Mouse (Mus musculus): ENCODE results near the gene Myrfl. TPM values are rescaled to one million over a fixed set of nuclear protein-coding genes. Genes with fewer than 3 reads are reported as not detected.
A peak's percentile ranks its signal among the peaks of the same experiment; 100 is the strongest.

Myrfl gene
- 0.17 and 0.22 TPM in 2 replicates for polyA plus RNA-seq (2012; rRNA removed)

DNA sequence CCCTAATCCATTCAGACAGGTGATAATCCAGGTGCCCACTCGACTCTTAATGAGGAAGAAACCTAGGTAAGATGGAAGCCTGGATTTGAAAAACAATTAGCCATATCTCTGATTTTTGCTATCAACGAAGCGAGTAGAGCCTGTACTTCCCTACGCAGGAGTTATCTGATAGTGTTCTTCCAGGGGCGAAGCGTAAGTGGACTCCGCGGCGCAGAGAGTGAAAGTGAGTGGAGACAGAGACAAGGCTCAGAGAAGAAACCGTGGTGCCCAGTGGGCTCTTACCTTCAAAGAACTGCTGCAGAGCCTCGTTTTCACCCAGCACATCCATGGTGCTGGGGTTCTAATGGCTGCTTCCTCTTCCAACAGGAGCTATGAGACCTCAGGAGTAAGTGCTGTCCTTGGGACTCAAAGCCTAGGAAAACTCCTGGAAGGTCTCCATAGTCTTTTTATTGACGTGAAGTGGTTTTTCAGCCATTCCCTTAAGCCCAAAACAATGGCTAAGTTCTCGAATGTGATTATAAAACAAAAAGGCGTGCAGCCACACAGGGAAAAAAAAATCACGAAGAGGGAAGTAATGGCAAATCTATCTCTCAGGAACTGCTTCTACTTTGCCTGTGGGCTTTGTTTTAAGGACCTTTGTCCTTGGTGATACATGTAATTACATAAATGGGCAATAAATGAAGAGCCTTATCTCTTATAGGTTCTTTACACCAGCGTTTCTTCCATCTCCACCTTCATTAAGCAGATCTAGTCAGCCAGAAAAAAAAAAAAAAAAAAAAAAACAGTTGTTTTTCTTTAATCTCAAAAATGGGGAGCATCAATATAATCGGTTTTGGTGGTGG lies at the start of gene Myrfl:
TSS of gene Myrfl (minus strand) at position 584 of the 842 bp plus-strand sequence.
- no peak for DNase-seq (ENCODE audit: extremely low spot score in 1 of 2, low spot score in 1 of 2)

DNA sequence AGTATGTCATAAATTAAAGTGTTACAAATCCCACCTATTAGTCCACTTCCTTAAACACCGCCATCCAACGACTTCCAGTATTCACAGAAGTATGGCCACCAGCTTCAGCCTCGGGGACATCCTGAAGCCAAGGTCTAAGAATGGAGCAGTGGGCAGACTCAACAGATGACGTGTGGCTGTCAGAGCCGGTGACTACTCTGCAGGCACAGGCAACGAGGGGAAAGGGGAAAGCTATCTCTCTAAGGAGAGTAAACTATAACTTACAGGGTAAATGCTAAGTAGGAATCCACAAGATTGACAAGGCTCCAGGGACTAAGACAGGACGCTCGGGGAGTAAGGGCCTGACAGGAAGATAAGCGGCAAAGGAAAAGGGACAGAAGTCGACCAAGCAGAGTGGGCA lies 48.2 kb upstream of the Myrfl start:
- DNase-seq (ENCODE audit: extremely low spot score in 1 of 2, low spot score in 1 of 2), result no peak

DNA sequence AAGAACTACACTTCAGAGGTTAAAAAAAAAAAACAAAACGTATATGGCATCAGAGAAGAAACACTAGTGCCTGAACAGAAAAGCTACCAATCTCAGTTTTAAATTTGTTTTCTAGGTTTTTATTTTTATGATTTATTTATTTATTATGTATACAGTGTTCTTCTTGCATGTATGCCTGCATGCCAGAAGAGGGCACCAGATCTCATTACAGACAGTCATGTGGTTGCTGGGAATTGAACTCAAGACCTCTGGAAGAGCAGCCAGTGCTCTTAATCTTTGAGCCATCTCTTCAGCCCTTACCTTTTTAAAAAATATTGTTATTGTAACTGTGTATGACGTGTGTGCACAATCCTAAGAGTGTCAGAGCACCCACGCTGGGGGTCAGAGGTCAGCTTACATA lies 47.4 kb upstream of the Myrfl start:
- no peak for DNase-seq (ENCODE audit: extremely low spot score in 1 of 2, low spot score in 1 of 2)

DNA sequence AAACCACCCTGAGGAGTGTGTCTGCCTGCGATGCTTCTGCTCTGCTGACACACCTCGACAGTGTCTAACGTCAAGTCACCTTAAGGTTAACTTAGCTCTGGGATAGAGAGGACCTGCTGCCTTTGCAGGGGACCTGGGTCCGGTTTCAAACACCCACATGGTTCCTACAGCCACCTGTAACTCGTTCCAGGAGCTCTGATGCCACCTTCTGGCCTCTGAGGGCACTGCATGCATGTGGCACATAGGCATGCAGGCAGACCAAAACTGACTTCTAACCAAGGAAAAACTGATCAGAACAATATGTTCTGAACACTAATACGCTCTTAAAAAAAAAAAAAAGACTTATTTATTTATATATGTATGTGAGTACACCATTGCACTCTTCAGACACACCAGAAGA lies 46.3 kb upstream of the Myrfl start:
- DNase-seq (ENCODE audit: extremely low spot score in 1 of 2, low spot score in 1 of 2), result no peak

DNA sequence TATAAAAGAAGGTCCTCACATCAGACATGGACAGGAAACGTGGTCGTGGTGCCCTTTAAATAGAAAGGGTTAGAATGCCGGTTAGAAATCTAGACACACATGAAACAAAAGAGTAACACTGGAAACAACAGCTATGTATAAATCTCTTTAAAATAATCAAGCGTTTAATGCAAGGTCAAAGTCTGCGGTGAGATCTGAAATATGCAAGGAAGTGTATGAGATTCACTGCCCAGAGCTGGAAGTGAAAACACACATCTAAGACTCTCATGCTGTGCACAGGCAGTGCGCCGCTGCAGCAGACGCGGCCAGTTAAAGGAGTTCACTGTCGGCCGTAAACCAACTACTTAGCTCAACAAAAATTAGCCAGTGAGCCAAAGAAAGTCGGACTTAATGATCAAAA lies 38.3 kb upstream of the Myrfl start:
- no peak for DNase-seq (ENCODE audit: extremely low spot score in 1 of 2, low spot score in 1 of 2)

DNA sequence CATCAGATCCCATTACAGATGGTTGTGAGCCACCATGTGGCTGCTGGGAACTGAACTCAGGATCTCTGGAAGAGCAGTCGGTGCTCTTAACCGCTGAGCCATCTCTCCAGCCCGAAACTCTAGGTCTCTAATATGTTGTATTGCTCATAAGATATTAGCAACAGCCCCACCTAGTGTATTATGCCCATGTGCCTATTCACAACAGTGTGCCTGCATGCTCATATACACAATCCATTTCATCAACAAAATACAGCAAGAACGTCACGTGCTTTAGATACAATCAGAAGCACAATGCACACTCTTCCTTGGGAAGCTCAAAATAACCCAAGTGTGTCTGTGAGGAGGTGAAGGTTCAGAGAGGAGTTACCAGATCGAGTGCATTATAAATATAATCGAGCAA lies 37.1 kb upstream of the Myrfl start:
- no peak for DNase-seq (ENCODE audit: extremely low spot score in 1 of 2, low spot score in 1 of 2)

DNA sequence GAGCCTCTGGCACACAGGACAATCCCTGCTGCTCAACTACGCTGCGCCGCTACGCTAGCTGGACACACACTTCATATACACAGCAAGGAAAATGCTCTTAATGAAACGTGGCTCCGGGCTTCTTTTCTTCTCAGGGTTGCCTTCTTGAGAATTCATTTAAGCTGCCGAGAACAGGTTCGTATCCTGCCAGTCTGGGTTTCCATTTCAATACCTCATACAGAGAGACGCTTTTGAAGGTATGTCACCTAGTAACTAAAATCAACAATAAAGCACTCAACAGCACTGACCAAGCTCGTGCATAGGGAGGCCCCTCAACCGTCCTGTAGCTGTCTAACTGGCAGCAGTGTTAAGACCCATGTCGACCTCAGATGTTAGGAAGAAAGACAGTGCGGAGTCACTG lies 35.7 kb upstream of the Myrfl start:
- DNase-seq (ENCODE audit: extremely low spot score in 1 of 2, low spot score in 1 of 2), result no peak

DNA sequence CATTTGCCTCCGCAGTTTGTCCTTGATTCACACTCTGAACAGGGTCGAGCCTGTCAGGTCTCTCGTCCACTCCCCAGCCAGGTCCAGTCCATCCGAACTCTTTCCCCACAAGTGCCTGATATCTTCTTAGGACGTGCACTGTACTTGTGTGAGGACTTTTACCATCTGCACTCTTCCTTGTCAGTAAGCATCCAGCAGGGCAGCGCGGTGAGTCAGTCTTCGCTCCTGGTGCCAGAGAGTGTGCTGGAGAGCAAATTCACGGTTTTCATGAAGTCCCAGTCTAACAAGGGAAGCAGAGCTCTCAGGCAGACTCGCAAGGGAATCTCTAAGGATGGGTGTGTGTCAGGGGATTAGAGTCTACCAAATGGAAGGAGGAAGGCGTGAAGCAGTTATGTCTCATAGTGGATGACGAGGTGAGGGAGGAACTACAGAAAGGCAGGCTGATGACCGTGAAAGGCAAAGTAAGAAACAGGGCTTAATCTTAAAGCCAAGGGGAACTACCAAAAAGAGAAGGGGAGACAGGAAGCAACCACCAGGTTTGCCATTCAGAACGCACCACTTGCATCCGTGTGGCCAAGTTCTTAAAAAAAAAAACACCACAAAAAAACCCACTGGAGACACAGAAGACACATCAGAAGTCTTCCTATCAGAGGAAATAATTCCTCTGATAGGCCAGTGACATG lies 34.9 kb upstream of the Myrfl start:
- peak in 1 of 2 experiments; percentile 53 for DNase-seq (ENCODE audit: extremely low spot score in 1 of 2, low spot score in 1 of 2)

DNA sequence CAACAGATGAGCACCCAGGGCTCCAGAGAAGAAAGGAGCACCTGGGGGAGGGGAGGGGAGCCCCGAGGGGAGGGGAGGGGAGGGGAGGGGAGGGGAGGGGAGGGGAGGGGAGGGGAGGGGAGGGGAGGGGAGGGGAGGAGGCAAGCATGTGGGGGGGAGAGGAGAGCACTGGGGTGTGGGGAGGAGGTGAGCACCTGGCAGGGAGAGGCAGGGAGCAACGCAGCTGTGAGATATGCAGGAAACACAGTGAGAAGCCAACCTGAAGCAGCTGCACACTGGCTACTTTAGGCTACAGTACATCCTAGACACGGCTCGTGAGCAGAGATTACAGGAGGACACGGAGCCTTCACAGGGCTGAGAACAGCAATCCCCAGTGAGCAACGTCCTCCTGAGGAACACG lies 34.2 kb upstream of the Myrfl start:
- no peak for DNase-seq (ENCODE audit: extremely low spot score in 1 of 2, low spot score in 1 of 2)

DNA sequence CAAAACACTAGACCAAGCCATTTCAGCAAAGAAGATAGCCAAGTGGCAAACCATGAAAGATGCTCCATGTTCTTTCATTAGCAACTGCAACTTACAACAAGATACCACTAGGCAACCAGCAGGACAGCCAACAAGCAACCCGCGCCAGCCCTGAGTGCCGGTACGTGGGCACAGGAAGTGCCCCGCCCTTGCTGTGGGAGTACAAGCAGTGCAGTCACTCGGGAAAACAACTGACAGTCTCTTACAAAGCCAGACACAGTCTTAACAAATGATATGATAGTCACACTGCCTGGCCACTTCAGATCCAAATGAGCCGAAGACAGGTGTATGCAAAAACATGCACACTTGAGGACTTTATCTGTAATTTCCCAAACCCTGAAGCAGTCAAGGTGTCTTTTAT lies 33.8 kb upstream of the Myrfl start:
- no peak for DNase-seq (ENCODE audit: extremely low spot score in 1 of 2, low spot score in 1 of 2)

DNA sequence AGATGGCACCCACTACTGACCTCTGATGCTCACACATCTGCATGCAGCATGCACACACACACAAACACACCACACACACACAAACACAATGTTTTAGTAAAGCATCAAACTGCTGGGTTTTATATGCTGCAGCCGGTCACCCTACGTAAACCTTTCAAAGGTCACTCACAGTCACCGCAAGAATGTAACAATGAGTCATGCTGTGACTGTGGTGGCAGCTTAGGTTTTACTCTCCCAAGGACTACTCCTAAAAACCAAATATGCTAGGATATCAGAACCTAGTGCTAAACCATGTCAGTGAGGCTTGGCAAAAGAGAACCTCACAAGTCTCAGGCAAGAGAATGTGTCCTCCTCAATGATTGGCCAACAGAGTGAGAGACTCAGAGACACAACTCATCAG lies 32.1 kb upstream of the Myrfl start:
- no peak for DNase-seq (ENCODE audit: extremely low spot score in 1 of 2, low spot score in 1 of 2)

DNA sequence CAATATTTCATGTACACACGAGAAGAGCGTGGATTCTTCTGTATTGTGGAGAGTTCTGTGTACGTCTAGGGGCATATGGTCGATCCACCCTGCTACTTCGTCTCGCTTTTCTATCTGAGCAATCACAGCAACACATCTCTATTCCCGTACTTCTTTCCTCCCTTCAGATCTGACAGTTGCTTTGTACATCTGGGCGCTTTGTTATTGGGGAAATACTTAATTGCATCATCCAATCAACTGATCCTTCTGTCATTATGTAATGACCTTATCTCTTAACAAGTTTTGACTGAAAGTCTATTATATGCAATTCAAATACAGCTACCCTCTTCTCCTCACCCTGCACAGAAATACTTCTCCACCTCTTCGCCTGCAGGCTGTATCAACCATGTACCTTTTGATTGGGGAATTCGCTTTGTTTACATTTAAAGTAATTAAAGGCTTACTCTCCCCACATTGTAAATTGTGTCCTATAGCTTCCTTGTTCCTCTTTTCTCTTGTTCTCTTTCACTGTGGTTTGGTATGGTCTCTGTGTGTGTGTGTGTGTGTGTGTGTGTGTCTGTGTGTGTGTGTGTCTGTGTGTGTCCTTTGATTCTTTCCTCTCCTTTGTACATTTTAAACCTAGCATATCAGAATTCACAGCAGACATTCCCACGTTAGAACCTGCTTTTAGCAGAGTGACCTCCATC lies 29.9 kb upstream of the Myrfl start:
- DNase-seq (ENCODE audit: extremely low spot score in 1 of 2, low spot score in 1 of 2), result no peak

DNA sequence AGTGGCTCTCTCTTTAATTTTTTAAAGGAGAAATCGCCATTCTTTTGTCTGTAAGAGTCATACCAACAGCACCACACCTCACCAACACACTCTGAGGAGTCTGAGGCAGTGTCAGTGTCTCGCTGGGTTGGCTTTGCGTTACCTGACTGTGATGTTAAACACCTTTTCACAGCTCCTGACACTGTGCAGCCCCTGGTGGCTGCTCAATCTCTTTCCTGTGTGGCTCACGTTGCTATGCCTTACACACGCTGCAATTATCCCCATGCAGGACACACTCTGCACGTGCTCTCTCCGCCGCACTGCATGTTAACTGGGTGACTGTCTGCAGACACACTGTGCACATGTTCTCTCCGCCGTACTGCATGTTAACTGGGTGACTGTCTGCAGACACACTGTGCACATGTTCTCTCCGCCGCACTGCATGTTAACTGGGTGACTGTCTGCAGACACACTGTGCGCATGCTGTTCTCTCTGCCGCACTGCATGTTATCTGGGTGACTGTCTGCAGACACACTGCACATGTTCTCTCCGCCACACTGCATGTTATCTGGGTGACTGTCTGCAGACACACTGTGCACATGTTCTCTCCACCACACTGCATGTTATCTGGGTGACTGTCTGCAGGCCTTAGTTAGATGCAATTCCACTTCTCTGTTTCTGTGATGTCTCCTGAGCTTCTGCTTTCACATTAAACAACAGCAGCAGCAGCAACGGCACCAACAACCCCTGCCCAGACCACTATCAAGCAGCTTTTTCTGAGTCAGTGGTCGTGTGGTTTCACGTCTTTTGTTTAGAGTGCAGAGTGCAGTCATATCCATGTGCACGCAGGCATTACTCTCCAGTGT lies 27.2 kb upstream of the Myrfl start:
- DNase-seq (ENCODE audit: extremely low spot score in 1 of 2, low spot score in 1 of 2), result no peak

DNA sequence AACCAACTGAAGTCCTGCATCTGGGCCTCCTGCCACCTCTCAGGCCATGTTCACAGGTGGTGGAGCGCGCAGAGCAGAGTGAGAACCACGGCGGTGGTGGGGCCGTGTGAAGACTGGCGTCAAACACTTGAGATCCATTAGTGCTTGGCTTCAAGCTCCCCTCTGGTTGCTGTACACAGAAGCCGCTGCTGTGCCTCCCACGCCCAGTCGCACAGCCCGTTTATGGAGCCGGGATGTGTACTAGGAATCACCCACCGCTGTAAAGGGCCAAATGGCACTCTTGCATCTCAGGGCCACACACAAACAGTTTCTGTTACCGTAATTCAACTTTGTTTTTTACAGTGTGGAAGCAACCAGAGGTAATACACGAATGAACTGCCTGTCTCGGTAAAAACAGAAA lies 25.4 kb upstream of the Myrfl start:
- no peak for DNase-seq (ENCODE audit: extremely low spot score in 1 of 2, low spot score in 1 of 2)

DNA sequence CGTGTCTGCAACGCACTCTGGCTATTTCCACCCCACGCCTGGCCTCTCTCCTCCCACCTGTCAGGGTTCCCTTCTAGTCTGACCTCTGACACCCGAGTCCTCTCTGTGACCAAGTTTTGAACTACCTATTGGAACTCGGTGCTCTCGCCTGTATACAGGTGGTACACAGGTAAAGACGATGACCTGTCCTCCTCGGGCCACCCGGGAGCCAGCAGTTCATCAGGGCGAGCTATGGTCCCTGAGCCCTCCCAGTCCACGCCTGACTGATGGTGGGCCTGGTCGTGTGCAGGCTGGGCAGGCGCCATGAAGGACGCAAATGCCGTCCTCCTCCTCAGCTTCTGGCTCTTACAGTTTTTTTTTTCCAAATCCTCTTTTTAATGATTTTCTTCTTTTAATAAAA lies 24.7 kb upstream of the Myrfl start:
- DNase-seq (ENCODE audit: extremely low spot score in 1 of 2, low spot score in 1 of 2), result no peak

DNA sequence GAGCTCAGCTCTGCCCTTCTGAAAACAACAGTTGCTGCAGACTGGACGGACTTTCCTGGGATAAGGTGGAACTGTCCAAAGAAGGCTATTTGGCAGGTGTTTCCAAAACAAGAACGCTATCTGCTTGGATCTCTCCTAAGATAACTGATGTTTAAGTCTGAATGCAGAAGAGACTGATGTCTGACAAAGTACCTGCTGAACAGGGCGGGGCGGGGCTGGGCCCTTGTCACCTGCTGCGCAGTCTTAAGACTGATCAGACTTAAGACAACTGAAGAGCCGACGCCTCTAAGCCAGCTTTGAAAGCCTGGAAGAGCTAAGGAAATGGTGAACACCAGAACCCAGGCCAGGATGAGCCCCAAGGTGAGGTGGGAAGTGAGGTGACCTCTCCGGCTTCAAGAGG lies 23.9 kb upstream of the Myrfl start:
- DNase-seq (ENCODE audit: extremely low spot score in 1 of 2, low spot score in 1 of 2), result no peak

DNA sequence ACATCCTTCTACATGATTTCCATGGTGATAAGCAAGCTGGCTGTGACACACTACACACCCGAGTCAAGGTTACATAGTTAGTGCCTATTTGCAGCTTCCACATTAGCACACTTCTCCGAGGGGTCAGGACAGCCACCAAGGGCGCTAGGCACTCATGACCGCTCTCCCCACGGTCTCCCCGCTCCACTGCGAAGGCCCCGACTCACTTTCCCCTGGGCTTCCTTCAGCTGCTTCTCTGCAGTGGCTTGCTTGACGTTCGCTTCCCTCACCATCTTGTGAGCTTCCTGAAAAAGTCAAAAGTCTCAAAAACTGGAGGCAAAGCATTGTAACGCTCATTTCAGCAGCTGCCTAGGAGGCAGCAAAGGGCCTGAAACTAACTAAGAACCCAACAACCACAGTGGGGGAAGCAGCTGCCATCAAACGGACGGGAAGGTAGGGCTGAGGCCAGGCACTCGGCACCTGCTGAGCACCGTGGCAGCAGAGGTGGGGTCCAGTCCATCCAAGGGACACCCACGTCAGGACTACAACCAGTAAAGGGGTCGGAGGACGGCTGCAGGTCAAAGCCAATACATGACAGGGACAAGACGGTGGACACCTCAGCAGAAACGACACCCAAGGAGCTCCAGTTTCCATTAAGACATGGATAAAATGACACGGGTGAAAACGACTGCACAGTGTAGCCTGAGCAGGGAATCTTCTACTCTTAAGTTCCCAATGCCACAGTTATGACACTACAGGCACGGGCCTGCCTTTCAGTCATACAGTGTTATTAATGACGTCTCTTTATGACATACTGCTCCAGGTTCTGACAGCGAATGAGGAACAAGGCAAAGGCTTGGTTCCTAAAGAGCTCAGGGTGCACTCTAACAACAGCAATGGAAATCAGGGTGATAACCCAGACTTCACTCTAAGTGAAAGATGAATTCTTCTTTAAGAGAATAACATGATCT lies 22.9 kb upstream of the Myrfl start:
- no peak for DNase-seq (ENCODE audit: extremely low spot score in 1 of 2, low spot score in 1 of 2)

DNA sequence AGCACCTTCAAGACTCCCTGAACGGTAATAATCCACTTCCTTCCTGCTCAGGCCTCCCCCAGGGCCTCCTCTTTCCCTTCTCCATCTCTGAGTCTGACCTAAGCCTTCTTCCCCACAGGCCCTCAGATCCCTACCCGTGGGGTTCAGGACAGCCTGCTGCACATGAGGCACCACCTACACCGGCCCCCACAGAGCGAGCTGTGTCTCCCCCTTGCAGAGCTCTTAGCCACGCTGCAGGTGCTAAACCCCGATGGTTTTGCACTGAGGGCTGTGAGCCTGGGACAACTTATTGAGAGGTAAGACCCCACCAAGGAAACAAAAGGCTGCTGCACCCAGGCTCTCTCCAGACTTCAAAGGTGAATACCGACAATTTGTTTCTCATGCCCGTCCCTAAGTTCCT lies 19.9 kb upstream of the Myrfl start:
- no peak for DNase-seq (ENCODE audit: extremely low spot score in 1 of 2, low spot score in 1 of 2)

DNA sequence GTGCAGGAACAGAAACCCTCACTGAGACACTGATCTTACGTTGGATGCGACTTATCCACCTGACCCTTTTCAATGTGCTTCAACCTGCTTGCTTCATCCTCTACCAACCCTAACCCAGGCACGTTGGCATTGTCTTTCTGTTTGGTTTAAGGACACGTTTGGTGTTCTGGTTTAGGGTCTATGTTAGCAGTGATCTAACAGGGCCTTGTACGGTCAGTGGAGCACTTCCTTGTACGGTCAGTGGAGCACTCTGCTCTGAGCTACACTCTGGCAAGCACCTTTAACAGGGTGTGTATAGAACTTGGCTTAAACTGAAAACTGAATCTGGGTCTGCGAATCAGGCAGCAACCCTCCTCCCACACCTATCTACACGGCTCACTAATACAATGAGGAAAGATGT lies 18.6 kb upstream of the Myrfl start:
- no peak for DNase-seq (ENCODE audit: extremely low spot score in 1 of 2, low spot score in 1 of 2)

DNA sequence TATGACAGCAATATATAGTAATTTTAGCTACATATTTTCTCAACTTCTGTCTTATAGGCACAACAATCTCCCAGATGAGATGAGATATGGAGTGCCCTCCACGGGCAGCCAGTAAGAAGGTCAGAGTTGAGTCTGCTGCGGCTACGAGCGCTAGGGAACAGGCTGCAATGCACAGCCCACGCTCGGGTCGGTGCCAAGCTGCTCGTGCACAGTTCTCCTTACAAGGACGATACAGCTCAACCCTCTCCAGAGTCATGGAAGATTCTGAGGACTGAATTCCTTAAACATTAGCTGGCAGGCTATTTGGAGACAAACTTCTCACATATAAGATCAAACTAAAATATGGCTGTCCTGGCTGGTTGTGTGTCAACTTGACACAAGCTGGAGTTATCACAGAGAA lies 17.9 kb upstream of the Myrfl start:
- no peak for DNase-seq (ENCODE audit: extremely low spot score in 1 of 2, low spot score in 1 of 2)

Measured in frontal cortex, adult 2 months (tissue).